In the genomic region with DNA sequence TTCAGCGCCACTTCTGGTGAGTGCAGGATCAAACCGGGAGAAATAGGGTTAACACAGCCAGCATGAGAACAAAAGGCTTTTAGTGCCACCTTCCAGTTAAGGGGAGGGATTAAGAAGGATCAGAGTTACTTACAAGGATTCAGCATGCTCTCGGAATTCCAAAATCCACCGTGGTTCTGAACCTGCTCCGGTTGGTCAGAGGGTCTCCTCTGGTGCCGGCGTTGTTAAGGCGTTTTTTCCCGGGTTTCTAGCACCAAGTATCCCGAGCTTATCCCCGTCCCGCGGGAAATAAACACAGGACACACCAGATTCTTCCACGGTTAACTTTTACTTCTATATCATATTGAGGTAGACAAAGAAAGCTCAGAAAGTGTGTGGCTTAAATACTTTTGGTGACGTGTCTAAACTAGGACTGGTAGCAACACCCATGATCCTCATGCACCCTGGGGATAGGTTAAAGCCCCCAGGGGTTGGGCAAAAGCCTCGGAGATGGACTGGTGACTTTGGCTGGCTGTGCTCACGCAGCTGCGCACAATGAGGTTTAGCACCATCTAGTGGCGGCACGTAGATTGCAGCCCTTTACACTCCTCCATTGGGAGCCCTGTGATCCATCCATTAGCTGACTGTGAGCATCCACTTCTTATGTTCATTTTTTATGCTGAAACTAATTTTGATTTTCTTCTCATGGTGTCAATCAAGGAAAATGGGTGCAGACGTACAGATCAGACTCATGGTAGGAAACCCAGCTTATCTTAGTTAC, we compare ENCODE assay signal across 9 mouse cellular contexts. TPM values are rescaled to one million over a fixed set of nuclear protein-coding genes. Genes with fewer than 3 reads are reported as not detected.
A peak's percentile ranks its signal among the peaks of the same experiment; 100 is the strongest.
DNase-seq lines count a peak whose midpoint lies in the region; ATAC-seq and TF ChIP-seq lines count a peak whose summit lies in the region.
"Not testable (repeated sequence)": the region's sequence is repeated elsewhere in the genome, so short reads cannot be mapped to it uniquely, and the experiment has no call there.
"Had no signal": no experiment of that assay in that cellular context is flagged by ENCODE, and none has a peak within 500 bp of the region (broad histone marks: within the 10 kb centered on the region; RNA-seq: fewer than 3 reads in every experiment).

No protein-coding gene starts in this region.

- not testable (repeated sequence) for H3K79me3 ChIP-seq in C2C12 (ENCODE audit: low read depth)

- not testable (repeated sequence) for TF ChIP-seq POLR2A in small intestine, adult 2 months (IDR thresholded peaks at IDR 0.05; ENCODE audit: low read depth, low read length)

- ATAC-seq in forebrain, postnatal 0 days = peak; percentile 97
- peak; percentile 92 for ATAC-seq in limb, embryonic 13.5 days (ENCODE audit: low FRiP score, low read depth)
- peak; percentile 97 for ATAC-seq in midbrain, embryonic 13.5 days

- H3K4me3 ChIP-seq in C2C12 (ENCODE audit: insufficient read depth, poor library complexity, severe bottlenecking) = peak overlapping the region; percentile 28
- H3K4me3 ChIP-seq in forebrain, postnatal 0 days (ENCODE audit: low read depth, low read length) = peak overlapping the region; percentile 17; the same call in 1 of the 2 replicates
- H3K4me3 ChIP-seq in limb, embryonic 13.5 days = peak overlapping the region; percentile 39
- peak overlapping the region; percentile 36 for H3K4me3 ChIP-seq in midbrain, embryonic 13.5 days (replicated peaks)
- peak overlapping the region; percentile 49 for H3K4me3 ChIP-seq in small intestine, adult 2 months (ENCODE audit: low read depth, low read length)

- intact Hi-C loops in heart, postnatal 14 days (cut with DNase I) = not testable (repeated sequence)

- not testable (repeated sequence) for H3K27me3 ChIP-seq in C2C12 (ENCODE audit: control insufficient read depth, insufficient read depth, insufficient read length); forebrain, postnatal 0 days (ENCODE audit: insufficient read depth, low read length); limb, embryonic 13.5 days; midbrain, embryonic 13.5 days; small intestine, adult 2 months (ENCODE audit: control insufficient read depth, insufficient read depth, low read length)

- TF ChIP-seq CTCF in C2C12 (IDR thresholded peaks at IDR 0.05; ENCODE audit: control insufficient read depth, insufficient read depth, insufficient read length); small intestine, adult 2 months (IDR thresholded peaks at IDR 0.05; ENCODE audit: extremely low read depth, insufficient read length, insufficient replicate concordance, low read depth, low read length): not testable (repeated sequence)
- TF ChIP-seq CTCF in forebrain, postnatal 0 days (IDR thresholded peaks at IDR 0.05; ENCODE audit: low read depth) = peak; percentile 62

- not testable (repeated sequence) for H3K27ac ChIP-seq in forebrain, postnatal 0 days (ENCODE audit: low read depth, low read length); limb, embryonic 13.5 days; midbrain, embryonic 13.5 days; small intestine, adult 2 months (ENCODE audit: insufficient read depth, low read depth, low read length)

- H3K36me3 ChIP-seq in C2C12 (ENCODE audit: control insufficient read depth, insufficient read depth); forebrain, postnatal 0 days (ENCODE audit: insufficient read depth); limb, embryonic 13.5 days; midbrain, embryonic 13.5 days; small intestine, adult 2 months (ENCODE audit: control insufficient read depth, insufficient read depth, low read length): not testable (repeated sequence)

- not testable (repeated sequence) for H3ac ChIP-seq in C2C12 (ENCODE audit: control insufficient read depth, insufficient read length, low read depth)

- WGBS in forebrain, postnatal 0 days = 6% methylated on average over 18 of the region's 21 CpGs
- WGBS in limb, embryonic 13.5 days = 10% methylated on average over 19 of the region's 21 CpGs
- WGBS in midbrain, embryonic 13.5 days = 10% methylated on average over 19 of the region's 21 CpGs
- 10% methylated on average over 18 of the region's 21 CpGs for WGBS in small intestine, adult 2 months

- H3K79me2 ChIP-seq in C2C12 (ENCODE audit: control insufficient read depth, insufficient read depth) = not testable (repeated sequence)

- not testable (repeated sequence) for H3K9me3 ChIP-seq in forebrain, postnatal 0 days (ENCODE audit: low read length); limb, embryonic 13.5 days; midbrain, embryonic 13.5 days

- DNase-seq in cerebellum, adult 18-20 months = peak; percentile 43 to 58
- peak; percentile 9 for DNase-seq in forebrain, postnatal 0 days
- peak; percentile 49 to 68 for DNase-seq in heart, postnatal 14 days
- peak; percentile 77 for DNase-seq in kidney, postnatal 10 days

- peak overlapping the region; percentile 41 for H3K4me2 ChIP-seq in forebrain, postnatal 0 days (ENCODE audit: low read depth)
- peak overlapping the region; percentile 49 for H3K4me2 ChIP-seq in limb, embryonic 13.5 days (replicated peaks)
- peak overlapping the region; percentile 44 for H3K4me2 ChIP-seq in midbrain, embryonic 13.5 days (replicated peaks)

- H3K9ac ChIP-seq in forebrain, postnatal 0 days = 0 out of 2 replicates have a peak overlapping the region, but pooled peaks have one; percentile 18
- H3K9ac ChIP-seq in limb, embryonic 13.5 days; midbrain, embryonic 13.5 days (replicated peaks): not testable (repeated sequence)

- not testable (repeated sequence) for H3K4me1 ChIP-seq in forebrain, postnatal 0 days (ENCODE audit: insufficient read depth); limb, embryonic 13.5 days; midbrain, embryonic 13.5 days (replicated peaks); small intestine, adult 2 months (ENCODE audit: control insufficient read depth, insufficient read depth, insufficient read length, low read length)

RNA-seq across cellular contexts. Expression of a gene that starts 10.6 kb away (rescaled TPM):
- polyA plus RNA-seq in C2C12 (2012; fragmentation: generic; extraction: Trizol) = not detected
- total RNA-seq in forebrain, postnatal 0 days (2014; rRNA removed) = not detected in 2 replicates
- not detected in 2 replicates for polyA plus RNA-seq in forebrain, postnatal 0 days (2015; fragmentation: Nextera tagmentation; extraction: Ambion mirVana)
- not detected for total RNA-seq in heart, postnatal 14 days (2021)
- polyA plus RNA-seq in limb, embryonic 13.5 days (2015; fragmentation: Nextera tagmentation; extraction: Ambion mirVana) = not detected in 2 replicates
- not detected in 2 replicates for polyA plus RNA-seq in midbrain, embryonic 13.5 days (2015; fragmentation: Nextera tagmentation; extraction: Ambion mirVana)
- not detected in 2 replicates for polyA plus RNA-seq in small intestine, adult 2 months (2012; rRNA removed)
- total RNA-seq: gastrocnemius, postnatal 4 days had no signal

Comparison
In these comparisons a context has a peak if more than half of its experiments do, and no peak if none do; other contexts are left out.
1. DNase-seq: peak in every context shown above with its lines; median percentile 77 in kidney, postnatal 10 days; 58 in heart, postnatal 14 days; 50 in cerebellum, adult 18-20 months; 9 in forebrain, postnatal 0 days.